ENCODE assay signal across 22 mouse cellular contexts in the genomic region with DNA sequence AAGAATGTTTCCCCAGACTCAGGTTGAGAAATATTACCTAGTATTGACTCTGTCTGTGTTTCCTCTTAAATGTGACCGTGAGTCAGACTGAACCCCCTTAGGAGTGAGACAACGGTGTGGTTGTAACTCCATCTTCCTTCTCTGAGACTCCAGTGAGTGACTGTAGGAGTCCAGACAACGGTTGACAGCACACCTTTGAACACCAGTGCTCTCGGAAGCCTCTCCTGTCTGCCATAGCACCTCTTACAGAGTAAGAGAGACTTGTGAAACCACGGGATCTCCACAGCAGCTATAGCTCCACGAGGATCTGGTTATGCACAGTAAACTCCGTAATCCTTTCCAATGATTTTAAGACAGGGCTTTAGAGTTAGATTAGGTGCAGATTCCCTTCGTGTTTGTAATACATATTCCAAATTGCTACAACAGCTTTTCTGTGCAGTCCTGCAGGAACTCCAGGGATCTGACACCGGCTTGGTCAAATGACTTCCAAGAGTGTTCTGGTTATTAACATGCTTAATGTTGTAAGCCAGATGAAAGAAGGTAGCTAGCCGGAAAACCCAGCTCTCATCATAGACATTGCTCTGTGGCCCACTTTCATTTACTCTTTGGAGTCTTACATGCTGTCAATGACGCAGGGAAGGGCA.
DNase-seq lines count a peak whose midpoint lies in the region; ATAC-seq and TF ChIP-seq lines count a peak whose summit lies in the region.
"Had no signal": no experiment of that assay in that cellular context is flagged by ENCODE, and none has a peak within 500 bp of the region (broad histone marks: within the 10 kb centered on the region; RNA-seq: fewer than 3 reads in every experiment).

No protein-coding gene starts in this region.

- in situ Hi-C loops in Patski (cut with MboI; ENCODE audit: low pct_unique_long_range_greater_than_20kb): loop anchor here (10.0 kb wide), 1 partner anchor 71 kb away; a partner anchor contains a TSS

- CTCF ChIA-PET in Patski (lab: Charles Lee): interaction anchor here (1.1 to 2.1 kb wide), 5 partner anchors 10 to 91 kb away, joined by 3 to 5 read pairs (median 4); no protein-coding TSS in a partner anchor

- no peak overlapping the region for H3K27ac ChIP-seq in midbrain, embryonic 11.5 days (ENCODE audit: low read depth, low read length)
- H3K27ac ChIP-seq in midbrain, embryonic 16.5 days (ENCODE audit: low read length): no peak overlapping the region

- H3K27me3 ChIP-seq in midbrain, embryonic 11.5 days (ENCODE audit: control insufficient read depth, insufficient read depth, low read length): no peaks in the 10 kb centered on the region
- H3K27me3 ChIP-seq in midbrain, embryonic 16.5 days (ENCODE audit: control insufficient read depth, insufficient read depth, low read depth, low read length): no peaks in the 10 kb centered on the region
- H3K27me3 ChIP-seq in Patski: no peaks in the 10 kb centered on the region
- H3K27me3 ChIP-seq: CH12.LX had no signal

- H3K9me3 ChIP-seq in midbrain, embryonic 11.5 days (ENCODE audit: control insufficient read depth, low read length): no peaks in the 10 kb centered on the region
- H3K9me3 ChIP-seq in midbrain, embryonic 16.5 days (replicated peaks; ENCODE audit: control insufficient read depth, low read length, poor library complexity, severe bottlenecking): no peaks in the 10 kb centered on the region
- H3K9me3 ChIP-seq: G1E had no signal

- ATAC-seq in midbrain, embryonic 11.5 days (ENCODE audit: low FRiP score): no peak
- no peak for ATAC-seq in midbrain, embryonic 16.5 days
- ATAC-seq in Patski: peak; percentile 95
- ATAC-seq: activated CD4-positive, CD25-positive, alpha-beta regulatory T cell, adult 4 months; CD4-positive, CD25-positive, alpha-beta regulatory T cell, adult 4 months had no signal

- no peak overlapping the region for H3K4me3 ChIP-seq in midbrain, embryonic 11.5 days (ENCODE audit: low read depth, low read length)
- no peak overlapping the region for H3K4me3 ChIP-seq in midbrain, embryonic 16.5 days (ENCODE audit: low read depth, low read length)

- no peaks in the 10 kb centered on the region for H3K4me1 ChIP-seq in midbrain, embryonic 11.5 days (ENCODE audit: control insufficient read depth, insufficient read depth, low read length)
- no peaks in the 10 kb centered on the region for H3K4me1 ChIP-seq in midbrain, embryonic 16.5 days (ENCODE audit: control insufficient read depth, insufficient read depth, low read length)

- TF ChIP-seq CTCF in Patski (IDR thresholded peaks at IDR 0.05): no peak

- no peak overlapping the region for H3K9ac ChIP-seq in midbrain, embryonic 11.5 days (ENCODE audit: low read length)
- H3K9ac ChIP-seq in midbrain, embryonic 16.5 days (ENCODE audit: low read depth, low read length): no peak overlapping the region

- peak; percentile 83 for DNase-seq in midbrain, embryonic 11.5 days (ENCODE audit: low spot score, missing footprints)
- DNase-seq in 3T3-L1 (ENCODE audit: low read depth, low spot score) (peak; percentile 16), Patski (ENCODE audit: low read depth, low spot score) (peak; percentile 92)
- no peak for DNase-seq in testis, postnatal 14 days (ENCODE audit: low spot score)
- no peak for DNase-seq in cerebellum, postnatal 25 days
- DNase-seq: adrenal gland, adult 2 months; adrenal gland, adult 8-10 months; adrenal gland, postnatal 10 days; adrenal gland, postnatal 14 days; adrenal gland, postnatal 25 days; adrenal gland, postnatal 36 days; B cell, adult 2 months; cerebellum, adult 11 months; cerebellum, adult 11-12 months; cerebellum, adult 18-20 months; cerebellum, adult 2 months; cerebellum, adult 8-10 months had no signal

- 94% methylated on average over 11 of the region's 11 CpGs for WGBS in midbrain, embryonic 11.5 days
- WGBS in midbrain, embryonic 16.5 days: 89% methylated on average over 11 of the region's 11 CpGs

- no peak overlapping the region for H3K4me2 ChIP-seq in midbrain, embryonic 11.5 days
- H3K4me2 ChIP-seq in midbrain, embryonic 16.5 days (ENCODE audit: low read length): no peak overlapping the region

- POLR2A ChIA-PET in Patski (lab: Charles Lee): interaction anchor here (0.9 to 1.9 kb wide), 3 partner anchors 28 to 74 kb away, joined by 3 to 8 read pairs (median 3); a partner anchor contains a TSS

- no peaks in the 10 kb centered on the region for H3K36me3 ChIP-seq in midbrain, embryonic 11.5 days (ENCODE audit: control insufficient read depth, insufficient read depth, low read length)
- H3K36me3 ChIP-seq in midbrain, embryonic 16.5 days (ENCODE audit: control insufficient read depth, insufficient read depth, low read length): no peaks in the 10 kb centered on the region
- H3K36me3 ChIP-seq: G1E had no signal

Comparison
In these comparisons a context has a peak if more than half of its experiments do, and no peak if none do; other contexts are left out.
1. DNase-seq: peak in midbrain, embryonic 11.5 days (single experiment), 3T3-L1 (single experiment) and Patski (single experiment); none in testis, postnatal 14 days (single experiment) and cerebellum, postnatal 25 days (0 of 2).